Mouse (Mus musculus) cerebellum, postnatal 36 days (tissue): ENCODE measurements around the gene Kctd15.

Experiments used
- DNase-seq, 2 experiments: peaks; one replicate each; pipeline ENCODE4 v3.0.0; 2021 to 2022; ENCODE audit warnings: mixed read lengths in 2 of 2

The Kctd15 gene

GRCm38 (mm10) chr7:34656632-34657031, at the start of gene Kctd15:
Kctd15 (minus strand) TSS chr7:34656732.
- DNase-seq, result no peak

- no peak for DNase-seq
Measured at GRCm38 (mm10) chr7:34704401-34704800, 47.9 kb upstream of the Kctd15 start.

GRCm38 (mm10) chr7:34703437-34703836, 46.9 kb upstream of the Kctd15 start:
- DNase-seq, result no peak

GRCm38 (mm10) chr7:34702718-34703351, 46.3 kb upstream of the Kctd15 start:
- DNase-seq, result no peak

GRCm38 (mm10) chr7:34699888-34700287, 43.4 kb upstream of the Kctd15 start:
- no peak for DNase-seq

GRCm38 (mm10) chr7:34698221-34698620, 41.7 kb upstream of the Kctd15 start:
- no peak for DNase-seq

GRCm38 (mm10) chr7:34696086-34696485, 39.6 kb upstream of the Kctd15 start:
- DNase-seq, result no peak

GRCm38 (mm10) chr7:34694898-34695297, 38.4 kb upstream of the Kctd15 start:
- DNase-seq, result no peak

GRCm38 (mm10) chr7:34693916-34694315, 37.4 kb upstream of the Kctd15 start:
- DNase-seq, result no peak

- DNase-seq, result no peak
Measured at GRCm38 (mm10) chr7:34693072-34693471, 36.5 kb upstream of the Kctd15 start.

- DNase-seq, result no peak
Measured at GRCm38 (mm10) chr7:34690111-34690510, 33.6 kb upstream of the Kctd15 start.

- no peak for DNase-seq
Measured at GRCm38 (mm10) chr7:34689028-34689427, 32.5 kb upstream of the Kctd15 start.

GRCm38 (mm10) chr7:34685801-34686200, 29.3 kb upstream of the Kctd15 start:
- DNase-seq, result no peak

GRCm38 (mm10) chr7:34685176-34685575, 28.6 kb upstream of the Kctd15 start:
- no peak for DNase-seq

GRCm38 (mm10) chr7:34680771-34681421, 24.4 kb upstream of the Kctd15 start:
- no peak for DNase-seq

GRCm38 (mm10) chr7:34679886-34680285, 23.4 kb upstream of the Kctd15 start:
- DNase-seq, result no peak

GRCm38 (mm10) chr7:34675831-34676514, 19.4 kb upstream of the Kctd15 start:
- peak; percentile 74 to 83 for DNase-seq

- no peak for DNase-seq
Measured at GRCm38 (mm10) chr7:34675120-34675790, 18.7 kb upstream of the Kctd15 start.

GRCm38 (mm10) chr7:34672916-34673315, 16.4 kb upstream of the Kctd15 start:
- DNase-seq, result no peak

- peak; percentile 91 to 95 for DNase-seq
Measured at GRCm38 (mm10) chr7:34671911-34672310, 15.4 kb upstream of the Kctd15 start.

- no peak for DNase-seq
Measured at GRCm38 (mm10) chr7:34670778-34671177, 14.2 kb upstream of the Kctd15 start.

GRCm38 (mm10) chr7:34669336-34669735, 12.8 kb upstream of the Kctd15 start:
- DNase-seq, result no peak

GRCm38 (mm10) chr7:34667874-34668273, 11.3 kb upstream of the Kctd15 start:
- no peak for DNase-seq
